Mouse (Mus musculus) MEL-GATA-1-ER (cell line): ENCODE results near the gene S100a2.

ENCODE experiments used
- DNase-seq: peaks from one replicate; pipeline ENCODE4 v3.0.0-alpha.2; 2012; ENCODE audit warnings: low read depth; ENCODE audit errors: extremely low read depth

S100a2 gene

GRCm38 (mm10) chr3:90615415-90615814 is 25.4 kb downstream of the S100a2 start:
- DNase-seq, result peak; percentile 68

DNA sequence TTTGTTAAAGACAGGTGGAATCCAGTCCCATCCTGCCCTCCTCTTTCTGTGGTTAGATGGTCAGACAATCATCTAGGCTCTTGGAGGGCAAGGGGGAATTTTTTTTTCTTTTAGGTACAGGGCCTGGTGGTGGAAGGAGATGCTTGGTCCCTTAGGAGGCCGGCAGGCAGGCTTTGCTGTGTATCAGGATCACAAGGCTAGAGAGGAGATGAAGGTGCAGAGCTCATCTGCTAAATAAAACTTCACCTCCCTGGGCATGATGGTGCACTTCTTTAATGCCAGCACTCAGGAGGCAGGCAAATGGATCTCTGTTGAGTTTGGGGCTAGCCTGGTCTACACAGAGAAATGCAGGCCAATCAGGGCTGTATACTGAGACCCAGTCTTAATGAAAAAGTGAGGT is 25.9 kb downstream of the S100a2 start:
- no peak for DNase-seq

DNA sequence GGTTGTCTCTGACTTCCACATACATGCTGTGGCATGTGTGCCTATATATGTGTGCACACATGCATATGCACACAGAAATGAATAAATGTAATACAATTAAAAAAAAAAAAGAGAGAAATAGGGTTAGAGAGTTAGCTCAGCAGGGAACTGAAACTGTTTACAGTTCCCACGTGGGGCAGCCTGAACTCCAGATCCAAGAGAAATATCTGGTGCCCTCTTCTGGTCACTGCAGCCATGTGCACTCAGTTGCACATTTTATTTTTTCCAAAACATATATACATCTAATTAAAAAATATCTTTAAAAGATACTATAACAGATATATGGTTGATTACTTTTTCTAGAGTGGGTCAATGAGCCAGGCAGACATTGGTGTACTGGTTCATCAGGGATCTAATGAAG is 27.5 kb downstream of the S100a2 start:
- DNase-seq, result no peak

DNA sequence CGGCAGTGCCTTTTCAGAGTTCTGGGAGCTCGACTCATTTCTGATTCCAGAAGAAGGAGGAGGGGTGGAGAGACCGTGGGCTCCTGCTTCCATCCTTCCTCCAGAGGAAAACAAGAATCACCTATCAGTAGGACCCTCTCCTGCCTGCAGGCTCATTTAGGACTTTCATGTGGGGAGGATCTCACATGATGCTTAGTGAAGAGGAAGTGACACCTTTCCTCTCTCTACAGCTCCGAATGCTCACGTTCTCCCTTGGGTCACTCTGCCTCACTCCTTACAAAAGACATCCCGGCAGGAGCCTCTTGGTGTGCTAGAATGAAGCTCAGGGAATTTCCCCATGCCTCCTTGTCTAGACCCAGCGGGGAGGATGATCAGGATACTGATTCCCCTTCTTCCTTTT is 31.5 kb downstream of the S100a2 start:
- DNase-seq, result no peak

- DNase-seq, result no peak
Observed at GRCm38 (mm10) chr3:90623435-90624071, 33.5 kb downstream of the S100a2 start.

- no peak for DNase-seq
Observed at GRCm38 (mm10) chr3:90625496-90625895, 35.4 kb downstream of the S100a2 start.

- no peak for DNase-seq
Observed at GRCm38 (mm10) chr3:90626266-90627021, 36.4 kb downstream of the S100a2 start.

GRCm38 (mm10) chr3:90627366-90627765 is 37.3 kb downstream of the S100a2 start:
- no peak for DNase-seq

DNA sequence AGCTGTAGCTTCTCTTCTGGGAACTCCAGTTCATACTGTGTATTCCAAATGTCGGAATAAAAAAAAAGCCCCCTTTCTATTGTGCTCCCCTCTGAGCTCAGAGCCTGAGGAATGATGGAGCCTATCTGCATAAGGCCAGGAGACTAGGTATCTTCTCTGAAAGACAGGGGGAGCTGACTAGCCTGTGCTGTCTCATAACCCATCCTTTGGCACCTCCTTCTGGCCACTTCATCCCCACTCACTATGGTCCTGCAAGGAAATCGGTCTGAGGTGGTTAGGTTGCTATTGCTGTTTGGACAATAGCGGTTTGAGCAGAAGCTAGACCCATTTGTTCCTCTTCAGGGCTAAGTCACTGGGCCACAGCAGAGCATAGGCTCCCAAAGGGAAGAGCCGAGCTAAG is 37.8 kb downstream of the S100a2 start:
- DNase-seq, result no peak

DNA sequence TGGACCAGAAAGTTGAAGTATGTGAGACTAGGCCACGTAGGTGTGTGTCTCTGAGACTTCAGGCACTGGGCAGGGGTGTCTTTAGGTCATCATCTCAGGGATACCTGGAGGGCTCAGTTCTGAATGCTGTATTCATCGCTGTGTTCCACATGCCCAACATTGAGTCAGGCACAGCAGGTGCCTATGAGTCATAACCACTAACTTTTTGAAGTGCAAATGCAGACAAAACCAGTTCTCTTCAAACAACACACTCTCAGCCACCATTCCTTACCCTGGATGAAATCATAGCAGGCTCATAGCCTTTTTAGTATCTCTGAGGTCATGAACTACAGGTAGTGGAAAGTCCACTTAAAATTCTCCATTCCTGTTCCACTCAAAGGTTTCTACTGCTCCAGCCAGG is 39.3 kb downstream of the S100a2 start:
- DNase-seq, result no peak

DNA sequence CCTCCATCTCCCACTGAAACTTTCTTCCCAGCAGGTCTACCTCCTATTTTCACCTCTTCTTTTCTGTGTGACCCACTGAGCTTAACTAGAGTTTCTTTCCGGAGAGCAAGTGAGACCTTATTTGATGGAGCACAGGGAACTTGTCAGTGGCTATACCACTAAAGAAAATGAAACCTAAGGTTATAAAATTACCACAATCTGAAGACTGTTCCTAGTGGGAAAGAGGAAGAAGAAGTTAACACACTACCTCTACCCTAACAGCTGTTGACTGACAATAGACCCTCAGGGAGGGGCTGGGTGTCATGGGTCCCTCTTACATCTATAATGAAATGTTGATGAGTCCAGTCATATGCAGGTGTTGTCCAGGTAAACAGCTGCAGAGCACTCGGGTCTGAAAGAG is 41.9 kb downstream of the S100a2 start:
- DNase-seq, result no peak

DNA sequence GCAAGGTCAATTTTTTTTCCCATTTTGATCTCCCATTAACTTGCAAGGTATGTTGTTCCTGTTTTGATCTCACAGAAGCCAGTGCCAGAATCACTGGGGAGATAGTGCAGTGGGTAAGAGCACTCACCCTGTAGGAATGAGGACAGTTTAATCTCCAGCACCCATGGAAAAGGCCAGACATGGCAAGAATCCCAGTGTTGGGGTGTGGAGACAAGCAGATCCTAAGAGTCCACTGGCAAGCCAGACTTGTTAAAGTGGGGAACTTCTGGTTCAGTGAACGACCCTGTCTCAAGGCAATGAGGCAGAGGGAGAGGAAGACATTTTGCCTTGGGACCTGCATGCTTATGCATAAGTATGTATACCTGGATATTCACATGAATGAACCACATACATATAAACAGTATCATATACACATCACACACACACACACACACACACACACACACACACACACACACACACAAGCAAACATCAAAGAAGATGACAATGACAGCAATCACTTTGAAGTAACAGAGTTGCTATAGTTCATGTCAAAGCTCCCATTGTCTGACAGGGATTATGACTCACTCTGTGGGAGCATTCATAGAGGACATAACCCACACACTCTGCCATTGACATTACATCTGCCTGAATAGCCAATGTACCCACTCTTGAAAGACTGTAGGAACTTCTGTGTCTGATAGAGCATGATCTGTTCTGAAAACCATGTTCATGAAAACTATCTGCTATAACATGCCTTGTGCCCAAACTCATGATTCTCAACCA is 48.6 kb downstream of the S100a2 start:
- no peak for DNase-seq

- peak; percentile 47 for DNase-seq
Observed at GRCm38 (mm10) chr3:90639511-90640154, 49.6 kb downstream of the S100a2 start.

GRCm38 (mm10) chr3:90640981-90641380 is 50.9 kb downstream of the S100a2 start:
- no peak for DNase-seq
